Mouse (Mus musculus): ENCODE measurements around the gene Pls1. TPM values are rescaled to one million over a fixed set of nuclear protein-coding genes. Genes with fewer than 3 reads are reported as not detected.

The Pls1 gene
- polyA plus RNA-seq, 2 experiments = 0.69 to 1.8 TPM

DNA sequence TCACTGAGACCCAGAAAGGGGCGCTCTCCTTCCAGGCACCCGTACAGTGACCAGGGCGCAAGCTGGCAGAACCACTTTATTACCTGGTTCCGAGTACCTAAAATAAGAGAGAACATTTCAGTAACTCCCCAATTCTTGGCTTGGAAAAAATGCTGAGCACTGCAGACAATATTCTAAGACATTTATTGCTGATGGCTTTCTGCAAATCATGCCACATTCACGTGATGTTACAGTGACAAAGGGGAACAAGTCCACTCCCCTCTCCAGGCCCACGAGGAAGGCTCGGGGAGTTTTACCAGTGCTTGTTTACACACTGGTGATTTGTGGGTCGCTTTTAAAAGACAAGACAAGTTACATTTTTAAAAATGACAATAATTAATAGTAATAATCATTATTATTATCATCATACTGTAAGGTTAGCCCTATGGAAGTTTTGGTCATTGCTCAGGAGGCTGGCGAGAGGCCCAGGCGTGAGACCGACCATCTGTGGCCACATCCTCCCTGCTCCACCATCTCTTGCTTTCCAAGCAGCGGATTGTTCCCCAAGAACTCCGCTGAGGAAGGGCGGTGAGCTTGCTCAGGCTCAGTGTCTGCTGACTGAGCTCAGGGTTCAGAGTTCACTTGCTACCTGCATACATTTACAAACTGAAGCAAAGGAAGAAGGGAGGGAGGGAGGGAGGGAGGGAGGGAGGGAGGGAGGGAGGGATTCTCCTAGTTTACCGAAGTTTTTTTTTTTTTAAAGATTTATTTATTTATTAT is 50.9 kb downstream of the Pls1 start:
- Histone ChIP-seq H3K9ac (ENCODE audit: low read depth, low read length, severe bottlenecking) (no peak overlapping the region), H3K4me1 (ENCODE audit: control insufficient read depth, insufficient read depth, low read length) (no peaks in the 10 kb centered on the region), H3K27ac (replicated peaks; ENCODE audit: low read depth, low read length) (no peak overlapping the region), H3K27me3 (ENCODE audit: control insufficient read depth, insufficient read depth, low read length) (no peaks in the 10 kb centered on the region), H3K4me3 (replicated peaks; ENCODE audit: low read length) (no peak overlapping the region), H3K4me2 (replicated peaks; ENCODE audit: low read depth, low read length, severe bottlenecking) (no peak overlapping the region), H3K36me3 (ENCODE audit: control insufficient read depth, insufficient read depth, low read length) (no peaks in the 10 kb centered on the region), H3K9me3 (ENCODE audit: control insufficient read depth, low read length) (no peaks in the 10 kb centered on the region)
- ATAC-seq (ENCODE audit: low FRiP score, low read depth) = no peak
- DNase-seq (ENCODE audit: low spot score) = no peak
- no peak for TF ChIP-seq POLR2A (IDR thresholded peaks at IDR 0.05; ENCODE audit: borderline replicate concordance, extremely low read depth, insufficient read depth, insufficient read length)
- 84% methylated on average over 15 of the region's 15 CpGs for WGBS

- 84% methylated on average over 16 of the region's 16 CpGs for WGBS
- no peak for DNase-seq (ENCODE audit: low spot score)
- no peaks in the 10 kb centered on the region for H3K4me1 ChIP-seq (ENCODE audit: control insufficient read depth, insufficient read depth, low read length)
- no peak overlapping the region for H3K27ac ChIP-seq (replicated peaks; ENCODE audit: low read depth, low read length)
- H3K4me2 ChIP-seq (replicated peaks; ENCODE audit: low read depth, low read length, severe bottlenecking) = no peak overlapping the region
- TF ChIP-seq POLR2A (IDR thresholded peaks at IDR 0.05; ENCODE audit: borderline replicate concordance, extremely low read depth, insufficient read depth, insufficient read length) = no peak
- no peak overlapping the region for H3K9ac ChIP-seq (ENCODE audit: low read depth, low read length, severe bottlenecking)
- H3K27me3 ChIP-seq (ENCODE audit: control insufficient read depth, insufficient read depth, low read length) = no peaks in the 10 kb centered on the region
- H3K9me3 ChIP-seq (ENCODE audit: control insufficient read depth, low read length) = no peaks in the 10 kb centered on the region
- ATAC-seq (ENCODE audit: low FRiP score, low read depth) = no peak
- no peak overlapping the region for H3K4me3 ChIP-seq (replicated peaks; ENCODE audit: low read length)
- no peaks in the 10 kb centered on the region for H3K36me3 ChIP-seq (ENCODE audit: control insufficient read depth, insufficient read depth, low read length)
These were observed 60.1 kb downstream of the Pls1 start for GRCm38 (mm10) chr9:95784888-95785511.

- no peaks in the 10 kb centered on the region for H3K4me1 ChIP-seq (ENCODE audit: control insufficient read depth, insufficient read depth, low read length)
- TF ChIP-seq POLR2A (IDR thresholded peaks at IDR 0.05; ENCODE audit: borderline replicate concordance, extremely low read depth, insufficient read depth, insufficient read length) = no peak
- no peaks in the 10 kb centered on the region for H3K36me3 ChIP-seq (ENCODE audit: control insufficient read depth, insufficient read depth, low read length)
- 79% methylated on average over 17 of the region's 17 CpGs for WGBS
- DNase-seq (ENCODE audit: low spot score) (no peak), ATAC-seq (ENCODE audit: low FRiP score, low read depth) (no peak)
- H3K4me3 ChIP-seq (replicated peaks; ENCODE audit: low read length) = no peak overlapping the region
- H3K27me3 ChIP-seq (ENCODE audit: control insufficient read depth, insufficient read depth, low read length) = no peaks in the 10 kb centered on the region
- H3K4me2 ChIP-seq (replicated peaks; ENCODE audit: low read depth, low read length, severe bottlenecking) = no peak overlapping the region
- no peak overlapping the region for H3K27ac ChIP-seq (replicated peaks; ENCODE audit: low read depth, low read length)
- H3K9ac ChIP-seq (ENCODE audit: low read depth, low read length, severe bottlenecking) = no peak overlapping the region
- no peaks in the 10 kb centered on the region for H3K9me3 ChIP-seq (ENCODE audit: control insufficient read depth, low read length)
These were observed 61.3 kb downstream of the Pls1 start for GRCm38 (mm10) chr9:95783646-95784293.

GRCm38 (mm10) chr9:95771671-95772070 is 73.4 kb downstream of the Pls1 start:
- no peak overlapping the region for H3K27ac ChIP-seq (replicated peaks; ENCODE audit: low read depth, low read length)
- 90% methylated on average over 2 of the region's 2 CpGs for WGBS
- no peak overlapping the region for H3K4me2 ChIP-seq (replicated peaks; ENCODE audit: low read depth, low read length, severe bottlenecking)
- H3K4me1 ChIP-seq (ENCODE audit: control insufficient read depth, insufficient read depth, low read length) = no peaks in the 10 kb centered on the region
- no peak for TF ChIP-seq POLR2A (IDR thresholded peaks at IDR 0.05; ENCODE audit: borderline replicate concordance, extremely low read depth, insufficient read depth, insufficient read length)
- no peak for ATAC-seq (ENCODE audit: low FRiP score, low read depth)
- no peak overlapping the region for H3K4me3 ChIP-seq (replicated peaks; ENCODE audit: low read length)
- H3K9me3 ChIP-seq (ENCODE audit: control insufficient read depth, low read length) = no peaks in the 10 kb centered on the region
- H3K27me3 ChIP-seq (ENCODE audit: control insufficient read depth, insufficient read depth, low read length) = no peaks in the 10 kb centered on the region
- no peaks in the 10 kb centered on the region for H3K36me3 ChIP-seq (ENCODE audit: control insufficient read depth, insufficient read depth, low read length)
- no peak overlapping the region for H3K9ac ChIP-seq (ENCODE audit: low read depth, low read length, severe bottlenecking)
- no peak for DNase-seq (ENCODE audit: low spot score)

DNA sequence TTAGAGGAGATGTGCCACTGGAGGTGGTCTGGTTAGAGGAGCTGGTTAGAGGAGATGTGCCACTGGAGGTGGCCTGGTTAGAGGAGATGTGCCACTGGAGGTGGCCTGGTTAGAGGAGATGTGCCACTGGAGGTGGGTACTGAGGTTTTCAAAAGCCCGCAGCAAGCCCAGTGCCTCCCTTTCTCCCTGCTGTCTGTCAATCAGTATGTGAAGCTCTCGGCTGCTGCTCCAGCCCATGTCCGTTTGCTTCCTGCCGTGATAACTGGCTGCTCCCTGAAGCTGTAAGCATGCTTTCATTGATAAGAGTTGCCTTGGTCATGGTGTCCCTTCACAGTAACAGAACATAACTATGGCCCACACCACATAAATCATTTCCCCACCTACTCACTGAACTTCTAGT is 81.9 kb downstream of the Pls1 start:
- Histone ChIP-seq H3K4me2 (replicated peaks; ENCODE audit: low read depth, low read length, severe bottlenecking) (no peak overlapping the region), H3K9ac (ENCODE audit: low read depth, low read length, severe bottlenecking) (no peak overlapping the region), H3K36me3 (ENCODE audit: control insufficient read depth, insufficient read depth, low read length) (no peaks in the 10 kb centered on the region), H3K9me3 (ENCODE audit: control insufficient read depth, low read length) (no peaks in the 10 kb centered on the region), H3K4me3 (replicated peaks; ENCODE audit: low read length) (no peak overlapping the region), H3K27me3 (ENCODE audit: control insufficient read depth, insufficient read depth, low read length) (no peaks in the 10 kb centered on the region), H3K27ac (replicated peaks; ENCODE audit: low read depth, low read length) (no peak overlapping the region), H3K4me1 (ENCODE audit: control insufficient read depth, insufficient read depth, low read length) (no peaks in the 10 kb centered on the region)
- DNase-seq (ENCODE audit: low spot score) (no peak), ATAC-seq (ENCODE audit: low FRiP score, low read depth) (no peak)
- no peak for TF ChIP-seq POLR2A (IDR thresholded peaks at IDR 0.05; ENCODE audit: borderline replicate concordance, extremely low read depth, insufficient read depth, insufficient read length)
- 97% methylated on average over 3 of the region's 4 CpGs for WGBS

Data from limb, embryonic 14.5 days (tissue).